Mouse (Mus musculus) activated CD4-positive, CD25-positive, alpha-beta regulatory T cell, adult 9 weeks (primary cell): ENCODE data around the gene Ang6. TPM values are rescaled to one million over a fixed set of nuclear protein-coding genes. Genes with fewer than 3 reads are reported as not detected.

Source experiments
- polyA plus RNA-seq: library from polyadenylated mRNA; unstranded; fragments of 100-300 nt; shearing (Covaris generic); gene quantifications from one replicate; pipeline ENCODE4 v1.2.1, GENCODE M21; 2017

Ang6 gene
- polyA plus RNA-seq: not detected

DNA sequence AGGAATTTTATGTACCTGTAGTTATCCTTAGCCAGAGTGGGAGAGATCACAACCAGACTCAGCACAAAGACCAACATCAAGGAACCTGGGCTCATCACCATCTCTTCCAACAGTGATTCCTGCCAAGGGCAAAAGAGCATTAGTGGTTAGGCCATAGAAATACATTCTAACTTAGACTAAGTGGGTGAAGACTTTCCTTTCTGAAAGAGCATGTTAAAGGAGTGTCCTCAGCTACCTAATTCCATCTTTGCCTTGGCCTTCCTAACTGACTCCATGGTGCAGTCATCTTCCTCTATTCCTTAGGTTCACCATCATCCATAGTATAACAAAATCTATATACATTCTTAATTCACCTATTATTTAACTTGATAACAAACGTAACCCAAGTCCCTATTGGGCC is at the start of gene Ang6:
Gene Ang6 (minus strand): TSS at position 101 of the 400 bp plus-strand sequence.

DNA sequence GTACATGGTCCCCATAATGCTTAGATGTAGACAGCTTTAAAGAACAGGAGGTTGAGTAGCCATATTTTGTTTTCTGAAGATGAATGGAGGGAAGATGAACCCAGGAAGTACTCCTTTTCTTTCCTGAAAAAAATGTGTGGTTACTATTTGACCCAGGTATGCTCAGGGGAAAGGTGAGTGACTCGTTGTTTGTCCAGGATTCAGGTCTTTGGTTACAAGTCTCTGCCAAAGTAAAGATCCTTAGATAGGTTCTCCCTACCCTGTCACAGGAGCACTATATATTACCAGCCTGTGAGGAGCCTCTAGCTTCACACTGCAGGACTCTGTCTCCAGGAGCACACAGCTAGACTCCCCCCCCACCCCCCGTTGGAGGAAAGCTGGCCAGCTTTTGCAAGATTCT is 45.3 kb downstream of the Ang6 start, which contains the start of gene Ang5:
Gene Ang5 (plus strand): TSS at position 301 of the 400 bp plus-strand sequence.

Other genes starting within 250 kb of the Ang6 start
- not detected for gene Gm8180, start 217.5 kb downstream of the Ang6 start, polyA plus RNA-seq
- not detected for gene Ear1, start 126.8 kb downstream of the Ang6 start, polyA plus RNA-seq
- not detected for gene Ear10, start 78.7 kb downstream of the Ang6 start, polyA plus RNA-seq
- gene Gm8113, start 76.9 kb downstream of the Ang6 start, polyA plus RNA-seq: 0.18 TPM
- gene Ang5, start 45.2 kb downstream of the Ang6 start, polyA plus RNA-seq: not detected
- gene Ear2, start 100.4 kb upstream of the Ang6 start, polyA plus RNA-seq: 1.3 TPM
- gene Gm3327, start 121.6 kb upstream of the Ang6 start, polyA plus RNA-seq: not detected
- not detected for gene Gm8212, start 195.4 kb upstream of the Ang6 start, polyA plus RNA-seq
- not detected for gene 4930503E14Rik, start 211.0 kb upstream of the Ang6 start, polyA plus RNA-seq